Comparison of ENCODE assay signal across 8 mouse cellular contexts in genomic region chr14:115041336-115042054, GRCm38 (mm10). TPM values are rescaled to one million over a fixed set of nuclear protein-coding genes. Genes with fewer than 3 reads are reported as not detected.
DNase-seq lines count a peak whose midpoint lies in the region; ATAC-seq lines count a peak whose summit lies in the region.

No protein-coding gene starts in this region.

- no peaks in the 10 kb centered on the region; the same call in 1 of the 2 replicates for H3K4me1 ChIP-seq in brown adipose tissue, adult 24 weeks (ENCODE audit: control insufficient read depth, insufficient read depth, insufficient read length, low read length)
- peaks cover 19% of the 10 kb centered on the region for H3K4me1 ChIP-seq in liver, embryonic 11.5 days (replicated peaks; ENCODE audit: control insufficient read depth, insufficient read depth, low read length)
- peaks cover 11% of the 10 kb centered on the region for H3K4me1 ChIP-seq in neural tube, embryonic 12.5 days

- DNase-seq in left cerebral cortex, adult 18-20 months (ENCODE audit: low spot score in 2 of 2): peak; percentile 2 to 11
- no peak for DNase-seq in left cerebral cortex, adult 11 months (ENCODE audit: low spot score)
- DNase-seq in frontal cortex, postnatal 36 days (ENCODE audit: low spot score in 2 of 2): peak; percentile 5 to 6
- peak; percentile 51 for DNase-seq in liver, embryonic 11.5 days (ENCODE audit: low spot score)
- DNase-seq in thymus, postnatal 0 days (ENCODE audit: low spot score): peak; percentile 38

- peaks cover 24% of the 10 kb centered on the region for H3K36me3 ChIP-seq in liver, embryonic 11.5 days (ENCODE audit: control insufficient read depth, insufficient read depth, low read length)
- peaks cover 29% of the 10 kb centered on the region for H3K36me3 ChIP-seq in neural tube, embryonic 12.5 days

- peak overlapping the region; percentile 99 for H3K9ac ChIP-seq in liver, embryonic 11.5 days (ENCODE audit: low read depth, low read length)
- peak overlapping the region; percentile 99 for H3K9ac ChIP-seq in neural tube, embryonic 12.5 days

- peak overlapping the region; percentile 90 for H3K4me3 ChIP-seq in brown adipose tissue, adult 24 weeks (ENCODE audit: insufficient read depth, low read depth, low read length)
- H3K4me3 ChIP-seq in liver, embryonic 11.5 days (ENCODE audit: low read depth, low read length): peak overlapping the region; percentile 97
- peak overlapping the region; percentile 91 for H3K4me3 ChIP-seq in neural tube, embryonic 12.5 days

- no peaks in the 10 kb centered on the region for H3K27me3 ChIP-seq in liver, embryonic 11.5 days (replicated peaks; ENCODE audit: control insufficient read depth, insufficient read depth, low read length)
- H3K27me3 ChIP-seq in neural tube, embryonic 12.5 days (replicated peaks): no peaks in the 10 kb centered on the region

- H3K9me3 ChIP-seq in liver, embryonic 11.5 days (ENCODE audit: control insufficient read depth, low read length): no peaks in the 10 kb centered on the region
- no peaks in the 10 kb centered on the region for H3K9me3 ChIP-seq in neural tube, embryonic 12.5 days

- peak overlapping the region; percentile 77 for H3K4me2 ChIP-seq in liver, embryonic 11.5 days
- H3K4me2 ChIP-seq in neural tube, embryonic 12.5 days (replicated peaks): peak overlapping the region; percentile 80

- peak; percentile 2 for ATAC-seq in inflammation-experienced regulatory T-cells, adult 6 months
- peak; percentile 40 for ATAC-seq in liver, embryonic 11.5 days (replicated peaks; ENCODE audit: low FRiP score)
- peak; percentile 51 for ATAC-seq in neural tube, embryonic 12.5 days (ENCODE audit: low FRiP score, low read depth)

- H3K27ac ChIP-seq in brown adipose tissue, adult 24 weeks (replicated peaks; ENCODE audit: low read depth, low read length): peak overlapping the region; percentile 73; the same call in 1 of the 2 replicates
- peak overlapping the region; percentile 98 for H3K27ac ChIP-seq in liver, embryonic 11.5 days (ENCODE audit: low read depth, low read length)
- H3K27ac ChIP-seq in neural tube, embryonic 12.5 days: peak overlapping the region; percentile 86

- WGBS in liver, embryonic 11.5 days: under 1% methylated on average over 61 of the region's 126 CpGs
- under 1% methylated on average over 80 of the region's 126 CpGs for WGBS in neural tube, embryonic 12.5 days

RNA-seq across cellular contexts. Expression of gene Gpc5, which starts 50.5 kb away (rescaled TPM):
- total RNA-seq in left cerebral cortex, adult 18-20 months (2021): 10 to 100 TPM; 28.9 to 33.1 TPM
- polyA plus RNA-seq in brown adipose tissue, adult 24 weeks (2012; ENCODE audit: insufficient read depth, insufficient read length, missing spikeins): not detected in 2 replicates
- polyA plus RNA-seq in inflammation-experienced regulatory T-cells, adult 6 months (2017; shearing (Covaris generic)): not detected
- polyA plus RNA-seq in liver, embryonic 11.5 days (2014; fragmentation: Nextera tagmentation; extraction: Ambion mirVana): 0.12 TPM in 1 of 2 replicates, not detected in the other
- polyA plus RNA-seq in neural tube, embryonic 12.5 days (2016; fragmentation: Nextera tagmentation; extraction: Ambion mirVana): 1.4 and 1.8 TPM in 2 replicates
- polyA plus RNA-seq in thymus, postnatal 0 days (2015; fragmentation: Nextera tagmentation; extraction: Ambion mirVana): 0.57 and 1.0 TPM in 2 replicates
